ENCODE assay signal across 20 mouse cellular contexts in genomic region chr19:11766413-11766812, GRCm38 (mm10). TPM values are rescaled to one million over a fixed set of nuclear protein-coding genes. Genes with fewer than 3 reads are reported as not detected.
DNase-seq lines count a peak whose midpoint lies in the region; ATAC-seq and TF ChIP-seq lines count a peak whose summit lies in the region.
"Had no signal": no experiment of that assay in that cellular context is flagged by ENCODE, and none has a peak within 500 bp of the region (broad histone marks: within the 10 kb centered on the region; RNA-seq: fewer than 3 reads in every experiment).

No protein-coding gene starts in this region.

- peak; percentile 22 for DNase-seq in lung, postnatal 0 days (ENCODE audit: low spot score)
- DNase-seq in lung, postnatal 14 days, result no peak
- DNase-seq in liver, postnatal 0 days, result no peak
- DNase-seq in spleen, postnatal 36 days (ENCODE audit: low spot score in 2 of 2), result peak; percentile 46 to 68
- no peak for DNase-seq in adrenal gland, postnatal 36 days
- DNase-seq: adrenal gland, postnatal 10 days; cerebellum, adult 9-11 months; heart, postnatal 10 days; kidney, adult 2 months; thymus, postnatal 4 days had no signal

- no peak for ATAC-seq in lung, postnatal 0 days
- no peak for ATAC-seq in liver, postnatal 0 days
- ATAC-seq in intestine, embryonic 15.5 days, result no peak
- ATAC-seq: CD4-positive, CD25-positive, alpha-beta regulatory T cell, adult 4 months; forebrain, embryonic 13.5 days; hindbrain, embryonic 16.5 days; midbrain, embryonic 15.5 days had no signal

- H3K27ac ChIP-seq in lung, postnatal 0 days (ENCODE audit: low read length), result no peak overlapping the region
- peak overlapping the region; percentile 74 for H3K27ac ChIP-seq in bone marrow, adult 2 months (ENCODE audit: control insufficient read depth, insufficient read depth, low read depth, low read length, poor library complexity)
- H3K27ac ChIP-seq in liver, postnatal 0 days (ENCODE audit: low read depth), result peak overlapping the region; percentile 71
- H3K27ac ChIP-seq in intestine, embryonic 15.5 days, result no peak overlapping the region
- H3K27ac ChIP-seq: forebrain, embryonic 13.5 days; heart, adult 2 months; limb, embryonic 12.5 days; midbrain, embryonic 15.5 days had no signal

- whole genome bisulfite sequencing in lung, postnatal 0 days, result 46% methylated on average over 4 of the region's 4 CpGs
- WGBS in bone marrow, adult 2 months, result 13% methylated on average over 4 of the region's 4 CpGs
- 35% methylated on average over 4 of the region's 4 CpGs for WGBS in liver, postnatal 0 days (ENCODE audit: insufficient replicate concordance)
- 69% methylated on average over 4 of the region's 4 CpGs for WGBS in intestine, embryonic 15.5 days

- TF ChIP-seq EP300 in lung, postnatal 0 days (IDR thresholded peaks at IDR 0.05), result no peak
- TF ChIP-seq EP300 in liver, postnatal 0 days (IDR thresholded peaks at IDR 0.05; ENCODE audit: low read depth), result no peak

- H3K36me3 ChIP-seq in lung, postnatal 0 days (ENCODE audit: insufficient read depth, low read length), result no peaks in the 10 kb centered on the region
- H3K36me3 ChIP-seq in liver, postnatal 0 days (replicated peaks; ENCODE audit: insufficient read depth, low read length), result no peaks in the 10 kb centered on the region
- no peaks in the 10 kb centered on the region for H3K36me3 ChIP-seq in intestine, embryonic 15.5 days
- H3K36me3 ChIP-seq: limb, embryonic 12.5 days; midbrain, embryonic 15.5 days had no signal

- no peaks in the 10 kb centered on the region for H3K4me1 ChIP-seq in lung, postnatal 0 days (ENCODE audit: insufficient read depth, low read depth, low read length)
- H3K4me1 ChIP-seq in bone marrow, adult 2 months (ENCODE audit: control insufficient read depth, insufficient read depth, low read length), result peaks cover 2% of the 10 kb centered on the region
- peaks cover 12% of the 10 kb centered on the region; the same call in 1 of the 2 replicates for H3K4me1 ChIP-seq in liver, postnatal 0 days (ENCODE audit: insufficient read depth)
- 0 out of 2 replicates have a peak, but pooled peaks cover 6% of the 10 kb centered on the region for H3K4me1 ChIP-seq in intestine, embryonic 15.5 days (replicated peaks)

- no peak for TF ChIP-seq CTCF in lung, postnatal 0 days (IDR thresholded peaks at IDR 0.05)
- no peak for TF ChIP-seq CTCF in bone marrow, adult 2 months (IDR thresholded peaks at IDR 0.05; ENCODE audit: control insufficient read depth, insufficient read depth, low read length)
- no peak for TF ChIP-seq CTCF in liver, postnatal 0 days (IDR thresholded peaks at IDR 0.05; ENCODE audit: low read depth)

- no peak for TF ChIP-seq POLR2A in bone marrow, adult 2 months (IDR thresholded peaks at IDR 0.05; ENCODE audit: borderline replicate concordance, control insufficient read depth, low read depth, low read length)

- H3K27me3 ChIP-seq in lung, postnatal 0 days (replicated peaks; ENCODE audit: insufficient read depth, low read length), result no peaks in the 10 kb centered on the region
- no peaks in the 10 kb centered on the region for H3K27me3 ChIP-seq in liver, postnatal 0 days (ENCODE audit: insufficient read depth, low read length)
- H3K27me3 ChIP-seq in intestine, embryonic 15.5 days (replicated peaks), result no peaks in the 10 kb centered on the region
- H3K27me3 ChIP-seq: limb, embryonic 12.5 days; midbrain, embryonic 15.5 days had no signal

- no peaks in the 10 kb centered on the region for H3K9me3 ChIP-seq in lung, postnatal 0 days (ENCODE audit: low read length)
- no peaks in the 10 kb centered on the region for H3K9me3 ChIP-seq in liver, postnatal 0 days (ENCODE audit: low read length)
- no peaks in the 10 kb centered on the region for H3K9me3 ChIP-seq in intestine, embryonic 15.5 days
- H3K9me3 ChIP-seq: forebrain, embryonic 13.5 days; limb, embryonic 12.5 days; midbrain, embryonic 15.5 days had no signal

- H3K4me2 ChIP-seq in lung, postnatal 0 days (replicated peaks; ENCODE audit: low read depth, low read length), result no peak overlapping the region
- H3K4me2 ChIP-seq in liver, postnatal 0 days (ENCODE audit: low read depth, low read length), result no peak overlapping the region
- H3K4me2 ChIP-seq in intestine, embryonic 15.5 days (replicated peaks), result no peak overlapping the region
- H3K4me2 ChIP-seq: forebrain, embryonic 13.5 days; limb, embryonic 12.5 days; midbrain, embryonic 15.5 days had no signal

- no peak overlapping the region for H3K4me3 ChIP-seq in lung, postnatal 0 days (ENCODE audit: low read depth, low read length)
- H3K4me3 ChIP-seq in bone marrow, adult 2 months (replicated peaks; ENCODE audit: control insufficient read depth, low read depth, low read length), result no peak overlapping the region
- H3K4me3 ChIP-seq in liver, postnatal 0 days (ENCODE audit: low read depth, low read length), result no peak overlapping the region
- H3K4me3 ChIP-seq in intestine, embryonic 15.5 days (replicated peaks), result no peak overlapping the region
- H3K4me3 ChIP-seq: forebrain, embryonic 13.5 days; heart, adult 2 months; limb, embryonic 12.5 days; midbrain, embryonic 15.5 days had no signal

- no peak overlapping the region for H3K9ac ChIP-seq in lung, postnatal 0 days (replicated peaks; ENCODE audit: low read depth)
- 0 out of 2 replicates have a peak overlapping the region, but pooled peaks have one; percentile 9 for H3K9ac ChIP-seq in liver, postnatal 0 days (replicated peaks)
- no peak overlapping the region for H3K9ac ChIP-seq in intestine, embryonic 15.5 days
- H3K9ac ChIP-seq: forebrain, embryonic 13.5 days; limb, embryonic 12.5 days; midbrain, embryonic 15.5 days had no signal

RNA-seq across cellular contexts. Expression of gene Mrpl16, which starts 3.8 kb away (rescaled TPM):
- polyA plus RNA-seq in lung, postnatal 0 days (2015; fragmentation: Nextera tagmentation; extraction: Ambion mirVana), result 26.9 and 27.8 TPM in 2 replicates
- 17.4 and 17.5 TPM in 2 replicates for polyA plus RNA-seq in bone marrow, adult 2 months (2011; ENCODE audit: insufficient read depth, insufficient read length, low replicate concordance, missing spikeins)
- polyA plus RNA-seq in liver, postnatal 0 days (2015; fragmentation: Nextera tagmentation; extraction: Ambion mirVana), result 35.7 and 38.2 TPM in 2 replicates
- 10 to 100 TPM; 63.8 to 67.8 TPM for total RNA-seq in adrenal gland, postnatal 36 days (2021)
- 58.3 and 63.8 TPM in 2 replicates for polyA plus RNA-seq in intestine, embryonic 15.5 days (2015; fragmentation: Nextera tagmentation; extraction: Ambion mirVana)

RNA-seq across cellular contexts. Expression of gene Gif, which starts 19.1 kb away (rescaled TPM):
- 10.9 and 15.7 TPM in 2 replicates for polyA plus RNA-seq in lung, postnatal 0 days (2015; fragmentation: Nextera tagmentation; extraction: Ambion mirVana)
- polyA plus RNA-seq in bone marrow, adult 2 months (2011; ENCODE audit: insufficient read depth, insufficient read length, low replicate concordance, missing spikeins), result not detected in 2 replicates
- polyA plus RNA-seq in liver, postnatal 0 days (2015; fragmentation: Nextera tagmentation; extraction: Ambion mirVana), result not detected in 2 replicates
- total RNA-seq in adrenal gland, postnatal 36 days (2021), result not detected
- polyA plus RNA-seq in intestine, embryonic 15.5 days (2015; fragmentation: Nextera tagmentation; extraction: Ambion mirVana), result not detected in 2 replicates
- total RNA-seq: adrenal gland, postnatal 10 days; heart, adult 2 months; heart, postnatal 10 days; left cerebral cortex, adult 18-20 months had no signal
- polyA plus RNA-seq: CD4-positive, CD25-positive, alpha-beta regulatory T cell, adult 4 months; forebrain, embryonic 13.5 days; heart, adult 2 months; hindbrain, embryonic 16.5 days; kidney, adult 2 months; limb, embryonic 12.5 days; midbrain, embryonic 15.5 days; neural tube, embryonic 11.5 days had no signal

RNA-seq across cellular contexts. Expression of gene Stx3, which starts 52.8 kb away (rescaled TPM):
- 39.7 and 42.6 TPM in 2 replicates for polyA plus RNA-seq in lung, postnatal 0 days (2015; fragmentation: Nextera tagmentation; extraction: Ambion mirVana)
- 4.7 and 7.3 TPM in 2 replicates for polyA plus RNA-seq in bone marrow, adult 2 months (2011; ENCODE audit: insufficient read depth, insufficient read length, low replicate concordance, missing spikeins)
- 3.2 and 3.7 TPM in 2 replicates for polyA plus RNA-seq in liver, postnatal 0 days (2015; fragmentation: Nextera tagmentation; extraction: Ambion mirVana)
- total RNA-seq in adrenal gland, postnatal 36 days (2021), result 1 to 10 TPM; 8.4 to 9.2 TPM
- 41.6 and 44.8 TPM in 2 replicates for polyA plus RNA-seq in intestine, embryonic 15.5 days (2015; fragmentation: Nextera tagmentation; extraction: Ambion mirVana)

Comparison
In these comparisons a context has a peak if more than half of its experiments do, and no peak if none do; other contexts are left out.
1. DNase-seq: peak in lung, postnatal 0 days (single experiment) and spleen, postnatal 36 days (2 of 2); none in lung, postnatal 14 days (single experiment), liver, postnatal 0 days (single experiment) and adrenal gland, postnatal 36 days (0 of 2).
2. H3K27ac ChIP-seq: peak in bone marrow, adult 2 months (single experiment) and liver, postnatal 0 days (single experiment); none in lung, postnatal 0 days (single experiment) and intestine, embryonic 15.5 days (single experiment).
3. RNA of gene Gif, which starts 19.1 kb away (polyA plus RNA-seq): 10.9 to 15.7 TPM in lung, postnatal 0 days; not detected in bone marrow, adult 2 months, not detected in liver, postnatal 0 days and not detected in intestine, embryonic 15.5 days; every median in the first group is over 10 times any median in the second.